Mouse (Mus musculus) brain, embryonic 14.5 days (tissue): ENCODE results near the gene Lrr1. TPM values are rescaled to one million over a fixed set of nuclear protein-coding genes. Genes with fewer than 3 reads are reported as not detected.
A peak's percentile ranks its signal among the peaks of the same experiment; 100 is the strongest.
"Not testable (repeated sequence)": the region's sequence is repeated elsewhere in the genome, so short reads cannot be mapped to it uniquely, and the experiment has no call there.

Source experiments
- DNase-seq: peaks from one replicate; pipeline ENCODE4 v3.0.0-alpha.2; 2011; ENCODE audit warnings: low read depth
- CTCF ChIP-seq: fragments of 200-500 bp; IDR thresholded peaks from 2 replicates; pipeline ENCODE4 v1.5.1; 2012; ENCODE audit warnings: inconsistent platforms, mild to moderate bottlenecking, moderate library complexity, borderline replicate concordance; ENCODE audit not compliant: insufficient read depth, insufficient read length; ENCODE audit errors: extremely low read depth
- POLR2A ChIP-seq: fragments of 200-500 bp; IDR thresholded peaks from 2 replicates; pipeline ENCODE4 v1.6.1; 2012; ENCODE audit warnings: mild to moderate bottlenecking, inconsistent platforms, borderline replicate concordance; ENCODE audit not compliant: poor library complexity, insufficient read depth, insufficient read length, severe bottlenecking; ENCODE audit errors: extremely low read depth
- polyA plus RNA-seq: library from polyadenylated mRNA; depleted of rRNA; stranded (reverse); fragments of >200 nt; gene quantifications from 2 replicates; pipeline ENCODE4 v1.2.3, GENCODE M21; 2012

The Lrr1 gene
- polyA plus RNA-seq, 1 experiment: 4.9 TPM

- DNase-seq: peak; percentile 15
- TF ChIP-seq CTCF: no peak
- TF ChIP-seq POLR2A: no peak
These were observed 18.6 kb upstream of the Lrr1 start for GRCm38 (mm10) chr12:69150049-69150448.

DNA sequence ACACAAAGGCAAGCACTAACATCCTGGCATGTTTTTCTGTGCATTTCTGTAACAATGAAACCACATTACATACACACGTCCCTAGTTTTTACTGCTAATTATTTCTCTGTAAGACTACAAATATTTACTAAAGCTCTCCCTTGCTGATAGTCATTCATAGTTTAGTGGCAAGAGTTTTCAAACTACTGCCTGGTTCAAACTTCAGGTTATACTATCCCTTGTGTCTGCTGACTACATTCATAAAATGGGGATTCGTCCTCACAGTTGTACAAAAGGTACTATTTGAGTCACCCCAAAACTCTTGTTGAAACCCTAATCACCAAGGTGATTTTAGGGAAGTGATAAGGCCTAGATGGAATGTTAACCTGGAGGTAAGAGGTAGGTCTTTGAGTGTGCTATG lies 12.7 kb upstream of the Lrr1 start:
- TF ChIP-seq POLR2A: no peak
- TF ChIP-seq CTCF: no peak
- no peak for DNase-seq

- no peak for TF ChIP-seq POLR2A
- TF ChIP-seq CTCF: no peak
- no peak for DNase-seq
These were observed 12.2 kb upstream of the Lrr1 start for GRCm38 (mm10) chr12:69156436-69156835.

- TF ChIP-seq POLR2A (no peak), CTCF (no peak)
- no peak for DNase-seq
These were observed 11.5 kb upstream of the Lrr1 start for GRCm38 (mm10) chr12:69157107-69157506.

- TF ChIP-seq CTCF: no peak
- no peak for TF ChIP-seq POLR2A
- DNase-seq: no peak
These were observed 10.2 kb upstream of the Lrr1 start for GRCm38 (mm10) chr12:69158366-69158764.

GRCm38 (mm10) chr12:69158765-69159577 lies 9.6 kb upstream of the Lrr1 start, which contains the start of gene Rps29:
Gene Rps29 (minus strand): TSS chr12:69159186.
- TF ChIP-seq POLR2A: peak; percentile 30; the same call in 1 of the 2 replicates
- DNase-seq: peak; percentile 100

GRCm38 (mm10) chr12:69159578-69159940 lies 9.1 kb upstream of the Lrr1 start:
- peak; percentile 90 for DNase-seq
- no peak for TF ChIP-seq CTCF
- no peak for TF ChIP-seq POLR2A

DNA sequence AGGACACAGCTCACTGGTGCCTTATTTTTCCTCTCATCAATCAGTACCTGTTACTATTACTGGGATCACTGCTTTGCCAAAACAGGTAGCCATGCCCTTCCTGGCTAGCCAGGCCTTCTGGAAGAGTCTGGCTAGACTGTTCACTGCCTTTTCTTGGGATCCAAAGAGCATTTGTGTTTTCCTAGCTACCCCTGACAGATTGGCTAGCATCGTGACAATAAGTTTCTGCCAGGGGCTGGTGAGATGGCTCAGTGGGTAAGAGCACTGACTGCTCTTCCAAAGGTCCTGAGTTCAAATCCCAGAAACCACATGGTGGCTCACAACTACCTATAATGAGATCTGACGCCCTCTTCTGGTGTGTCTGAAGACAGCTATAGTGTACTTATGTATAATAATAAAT lies 7.9 kb upstream of the Lrr1 start:
- not testable (repeated sequence) for DNase-seq

- not testable (repeated sequence) for DNase-seq
These were observed 5.0 kb upstream of the Lrr1 start for GRCm38 (mm10) chr12:69163586-69163985.

DNA sequence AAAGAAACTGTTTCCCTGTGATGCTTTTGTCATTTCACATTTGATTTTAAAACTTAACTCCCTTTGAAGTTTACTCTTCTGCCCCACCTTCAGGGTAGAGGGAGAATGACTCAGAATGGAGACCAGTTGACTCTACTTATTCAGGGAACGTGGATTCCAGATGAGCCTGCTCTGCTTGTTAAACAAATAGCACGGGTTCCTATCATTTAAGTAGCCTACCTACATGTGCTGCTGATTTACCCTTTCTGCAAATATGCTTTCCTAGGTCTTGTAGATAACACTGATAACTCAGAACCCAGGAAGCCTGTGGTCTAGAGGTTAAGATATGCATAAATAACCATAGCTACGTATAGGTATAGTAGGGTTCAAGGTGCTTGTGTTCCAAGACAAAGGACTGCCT lies 3.7 kb upstream of the Lrr1 start:
- TF ChIP-seq POLR2A (no peak), CTCF (no peak)
- DNase-seq: no peak

GRCm38 (mm10) chr12:69166861-69167581 lies 1.6 kb upstream of the Lrr1 start:
- not testable (repeated sequence) for DNase-seq

GRCm38 (mm10) chr12:69167656-69168460 lies 756 bp upstream of the Lrr1 start:
- no peak for DNase-seq
- no peak for TF ChIP-seq CTCF
- no peak for TF ChIP-seq POLR2A
